Mouse (Mus musculus) midbrain, postnatal 0 days (tissue): Measurements from ENCODE around the gene Jph2. TPM values are rescaled to one million over a fixed set of nuclear protein-coding genes. Genes with fewer than 3 reads are reported as not detected.

Source experiments
- ATAC-seq: fragments of 200-750 bp; cut with Nextera tagmentation; 2 replicates; pipeline ENCODE4 v1.8.0; 2017; ENCODE audit warnings: moderate number of reproducible peaks, mild to moderate bottlenecking, moderate TSS enrichment, moderate library complexity; ENCODE audit not compliant: low FRiP score
- DNase-seq: peaks from one replicate; pipeline ENCODE4 v3.0.0-alpha.2; 2015; ENCODE audit warnings: low spot score
- H3K27ac ChIP-seq: fragments of 300-500 bp; sonication (generic); 2 replicates; pipeline ENCODE4 v1.5.1; 2014; ENCODE audit warnings: low read depth, mild to moderate bottlenecking, low read length, mixed read lengths
- H3K27me3 ChIP-seq: fragments of 300-500 bp; sonication (generic); 2 replicates; pipeline ENCODE4 v1.6.1; 2014; ENCODE audit warnings: low read length, control low read depth, mixed read lengths; ENCODE audit not compliant: insufficient read depth
- H3K36me3 ChIP-seq: fragments of 300-500 bp; sonication (generic); 2 replicates; pipeline ENCODE4 v1.6.1; 2014; ENCODE audit warnings: low read length, control low read depth, mixed read lengths; ENCODE audit not compliant: insufficient read depth
- H3K4me1 ChIP-seq: fragments of 300-500 bp; sonication (generic); 2 replicates; pipeline ENCODE4 v1.6.1; 2014; ENCODE audit warnings: mild to moderate bottlenecking, control low read depth, antibody characterized with exemption, low read length, mixed read lengths; ENCODE audit not compliant: insufficient read depth
- H3K4me2 ChIP-seq: fragments of 300-500 bp; sonication (generic); 2 replicates; pipeline ENCODE4 v1.6.1; 2014; ENCODE audit warnings: low read depth, mild to moderate bottlenecking, low read length, mixed read lengths; ENCODE audit not compliant: poor library complexity, severe bottlenecking
- H3K4me3 ChIP-seq: fragments of 300-500 bp; sonication (generic); 2 replicates; pipeline ENCODE4 v1.5.1; 2014; ENCODE audit warnings: low read depth, mild to moderate bottlenecking, low read length, moderate library complexity
- H3K9ac ChIP-seq: fragments of 300-500 bp; sonication (generic); replicated peaks from 2 replicates; pipeline ENCODE4 v1.6.1; 2014; ENCODE audit warnings: mild to moderate bottlenecking, low read length, moderate library complexity, mixed read lengths; ENCODE audit not compliant: poor library complexity, severe bottlenecking
- H3K9me3 ChIP-seq: fragments of 300-500 bp; sonication (generic); 2 replicates; pipeline ENCODE4 v1.6.1; 2016; ENCODE audit warnings: low read length, control low read depth
- CTCF ChIP-seq: IDR thresholded peaks from 2 replicates; pipeline ENCODE4 v1.5.1; 2016; ENCODE audit warnings: antibody characterized with exemption, mild to moderate bottlenecking
- WGBS: fragments of 180-500 bp; shearing (Covaris S2); extraction: QIAGEN DNeasy Blood & Tissue Kit; methylation state at CpG from one replicate; pipeline ENCODE4 v1.1.7; 2014; 5-methylcytosine and 5-hydroxymethylcytosine counted together
- polyA plus RNA-seq: library from polyadenylated mRNA; unstranded; fragments of >200 nt; fragmentation: Nextera tagmentation; extraction: Ambion mirVana; gene quantifications from 2 replicates; pipeline ENCODE4 v1.2.1, GENCODE M21; 2015
- total RNA-seq: library from RNA; depleted of rRNA; stranded (reverse); fragments of >200 nt; gene quantifications from 2 replicates; pipeline ENCODE4 v1.2.3, GENCODE M21; 2014

Jph2 gene
- total and polyA plus RNA-seq, 2 experiments from 2014 or later = 1.5 to 3.5 TPM

- H3K4me2 ChIP-seq = no peak overlapping the region
- H3K36me3 ChIP-seq = no peaks in the 10 kb centered on the region
- H3K27me3 ChIP-seq = no peaks in the 10 kb centered on the region
- ATAC-seq = no peak
- no peaks in the 10 kb centered on the region for H3K9me3 ChIP-seq
- 19% methylated on average over 7 of the region's 7 CpGs for WGBS
- TF ChIP-seq CTCF = peak; percentile 95
- H3K4me3 ChIP-seq = no peak overlapping the region
- no peak overlapping the region for H3K9ac ChIP-seq
- DNase-seq = peak; percentile 70
- no peak overlapping the region for H3K27ac ChIP-seq
- no peaks in the 10 kb centered on the region for H3K4me1 ChIP-seq
Observed at GRCm38 (mm10) chr2:163330742-163331141, 67.1 kb downstream of the Jph2 start.

GRCm38 (mm10) chr2:163323163-163323562 lies 74.6 kb downstream of the Jph2 start:
- 58% methylated on average over 1 of the region's 1 CpGs for WGBS
- H3K9me3 ChIP-seq = no peaks in the 10 kb centered on the region
- TF ChIP-seq CTCF = no peak
- H3K27me3 ChIP-seq = no peaks in the 10 kb centered on the region
- ATAC-seq (no peak), DNase-seq (no peak)
- no peak overlapping the region for H3K4me3 ChIP-seq
- H3K27ac ChIP-seq = no peak overlapping the region
- H3K36me3 ChIP-seq = peaks cover 10% of the 10 kb centered on the region
- no peak overlapping the region for H3K4me2 ChIP-seq
- H3K9ac ChIP-seq = no peak overlapping the region
- no peaks in the 10 kb centered on the region for H3K4me1 ChIP-seq

- Histone ChIP-seq H3K4me2 (no peak overlapping the region), H3K9me3 (no peaks in the 10 kb centered on the region), H3K27me3 (no peaks in the 10 kb centered on the region), H3K36me3 (peaks cover 12% of the 10 kb centered on the region), H3K4me3 (no peak overlapping the region), H3K4me1 (no peaks in the 10 kb centered on the region), H3K9ac (no peak overlapping the region), H3K27ac (no peak overlapping the region)
- DNase-seq = peak; percentile 31
- peak; percentile 65 for TF ChIP-seq CTCF
- 90% methylated on average over 3 of the region's 3 CpGs for WGBS
- ATAC-seq = no peak
Observed at GRCm38 (mm10) chr2:163318777-163319176, 79.0 kb downstream of the Jph2 start.

- no peaks in the 10 kb centered on the region for H3K9me3 ChIP-seq
- peaks cover 12% of the 10 kb centered on the region for H3K36me3 ChIP-seq
- no peak overlapping the region for H3K27ac ChIP-seq
- no peak overlapping the region for H3K9ac ChIP-seq
- no peak for TF ChIP-seq CTCF
- 77% methylated on average over 4 of the region's 4 CpGs for WGBS
- no peak overlapping the region for H3K4me2 ChIP-seq
- no peaks in the 10 kb centered on the region for H3K4me1 ChIP-seq
- DNase-seq (no peak), ATAC-seq (no peak)
- H3K4me3 ChIP-seq = no peak overlapping the region
- no peaks in the 10 kb centered on the region for H3K27me3 ChIP-seq
Observed at GRCm38 (mm10) chr2:163317281-163317680, 80.5 kb downstream of the Jph2 start.

DNA sequence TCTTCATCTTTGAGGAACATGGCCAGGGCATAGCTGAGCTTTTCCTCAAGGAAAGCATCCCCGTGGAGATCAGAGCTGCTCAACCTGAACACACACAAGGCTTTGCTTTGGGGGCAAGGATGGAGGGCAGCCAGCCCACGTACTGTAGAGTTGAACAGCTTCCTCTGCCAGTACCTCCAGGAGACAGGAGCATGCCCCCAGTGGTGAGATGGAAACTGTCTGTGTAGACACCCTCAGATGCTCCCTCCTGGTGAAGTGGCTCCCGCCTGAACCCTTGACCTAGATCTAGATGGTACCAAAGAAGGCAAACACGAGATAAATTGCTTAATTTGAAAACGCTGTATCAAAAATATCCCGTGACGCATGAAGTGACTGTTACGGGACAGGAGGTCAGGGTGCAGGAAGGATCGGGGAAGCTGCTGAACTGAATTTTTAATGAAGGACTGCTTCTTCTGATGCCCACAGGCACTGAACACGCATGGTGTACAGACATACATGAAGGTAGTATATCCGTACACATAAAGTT lies 87.6 kb downstream of the Jph2 start:
- WGBS = 75% methylated on average over 11 of the region's 11 CpGs
- TF ChIP-seq CTCF = peak; percentile 59
- ATAC-seq (no peak), DNase-seq (no peak)
- Histone ChIP-seq H3K27ac (peak overlapping the region; percentile 69), H3K36me3 (0 out of 2 replicates have a peak, but pooled peaks cover 2% of the 10 kb centered on the region), H3K9me3 (no peaks in the 10 kb centered on the region), H3K4me1 (no peaks in the 10 kb centered on the region), H3K9ac (no peak overlapping the region), H3K4me2 (no peak overlapping the region), H3K4me3 (no peak overlapping the region), H3K27me3 (no peaks in the 10 kb centered on the region)

GRCm38 (mm10) chr2:163309376-163309775 lies 88.4 kb downstream of the Jph2 start:
- Histone ChIP-seq H3K27me3 (no peaks in the 10 kb centered on the region), H3K4me1 (no peaks in the 10 kb centered on the region), H3K27ac (peak overlapping the region; percentile 69), H3K9ac (no peak overlapping the region), H3K4me3 (no peak overlapping the region), H3K36me3 (no peaks in the 10 kb centered on the region), H3K9me3 (no peaks in the 10 kb centered on the region), H3K4me2 (no peak overlapping the region)
- DNase-seq (peak; percentile 40), ATAC-seq (no peak; the same call in 1 of the 2 replicates)
- TF ChIP-seq CTCF = no peak
- 50% methylated on average over 17 of the region's 17 CpGs for WGBS
